Mouse (Mus musculus) neural tube, embryonic 14.5 days (tissue): ENCODE measurements around the gene Zfp867. TPM values are rescaled to one million over a fixed set of nuclear protein-coding genes. Genes with fewer than 3 reads are reported as not detected.
A peak's percentile ranks its signal among the peaks of the same experiment; 100 is the strongest.

Experiments
- ATAC-seq: fragments of 200-750 bp; cut with Nextera tagmentation; 2 replicates; pipeline ENCODE4 v1.8.0; 2017; ENCODE audit warnings: low read depth, mild to moderate bottlenecking, moderate TSS enrichment, moderate library complexity
- H3K27ac ChIP-seq: fragments of 300-500 bp; sonication (generic); 2 replicates; pipeline ENCODE4 v1.5.1; 2014; ENCODE audit warnings: low read depth, mild to moderate bottlenecking, control low read depth, low read length, moderate library complexity, mixed read lengths
- H3K27me3 ChIP-seq: fragments of 300-500 bp; sonication (generic); 2 replicates; pipeline ENCODE4 v1.6.1; 2014; ENCODE audit warnings: low read length; ENCODE audit not compliant: control insufficient read depth, insufficient read depth
- H3K36me3 ChIP-seq: fragments of 300-500 bp; sonication (generic); 2 replicates; pipeline ENCODE4 v1.6.1; 2014; ENCODE audit warnings: low read length, mixed read lengths; ENCODE audit not compliant: control insufficient read depth, insufficient read depth
- H3K4me1 ChIP-seq: fragments of 300-500 bp; sonication (generic); 2 replicates; pipeline ENCODE4 v1.6.1; 2014; ENCODE audit warnings: low read length; ENCODE audit not compliant: control insufficient read depth, insufficient read depth
- H3K4me2 ChIP-seq: fragments of 300-500 bp; sonication (generic); 2 replicates; pipeline ENCODE4 v1.6.1; 2014; ENCODE audit warnings: mild to moderate bottlenecking, low read depth, low read length, control low read depth
- H3K4me3 ChIP-seq: fragments of 300-500 bp; sonication (generic); 2 replicates; pipeline ENCODE4 v1.5.1; 2014; ENCODE audit warnings: low read depth, low read length, control low read depth, mixed read lengths
- H3K9ac ChIP-seq: fragments of 300-500 bp; sonication (generic); replicated peaks from 2 replicates; pipeline ENCODE4 v1.6.1; 2014; ENCODE audit warnings: low read depth, mild to moderate bottlenecking, control low read depth, low read length, mixed read lengths
- H3K9me3 ChIP-seq: fragments of 300-500 bp; sonication (generic); 2 replicates; pipeline ENCODE4 v1.6.1; 2016; ENCODE audit warnings: low read length; ENCODE audit not compliant: control insufficient read depth
- whole genome bisulfite sequencing: fragments of 180-500 bp; shearing (Covaris S2); extraction: QIAGEN DNeasy Blood & Tissue Kit; methylation state at CpG from one replicate; pipeline ENCODE4 v1.1.7; 2014; 5-methylcytosine and 5-hydroxymethylcytosine counted together
- polyA plus RNA-seq: library from polyadenylated mRNA; unstranded; fragments of >200 nt; fragmentation: Nextera tagmentation; extraction: Ambion mirVana; gene quantifications from 2 replicates; pipeline ENCODE4 v1.2.1, GENCODE M21; 2014

Gene Zfp867
- polyA plus RNA-seq, 1 experiment from 2014 or later, result 13.9 TPM

DNA sequence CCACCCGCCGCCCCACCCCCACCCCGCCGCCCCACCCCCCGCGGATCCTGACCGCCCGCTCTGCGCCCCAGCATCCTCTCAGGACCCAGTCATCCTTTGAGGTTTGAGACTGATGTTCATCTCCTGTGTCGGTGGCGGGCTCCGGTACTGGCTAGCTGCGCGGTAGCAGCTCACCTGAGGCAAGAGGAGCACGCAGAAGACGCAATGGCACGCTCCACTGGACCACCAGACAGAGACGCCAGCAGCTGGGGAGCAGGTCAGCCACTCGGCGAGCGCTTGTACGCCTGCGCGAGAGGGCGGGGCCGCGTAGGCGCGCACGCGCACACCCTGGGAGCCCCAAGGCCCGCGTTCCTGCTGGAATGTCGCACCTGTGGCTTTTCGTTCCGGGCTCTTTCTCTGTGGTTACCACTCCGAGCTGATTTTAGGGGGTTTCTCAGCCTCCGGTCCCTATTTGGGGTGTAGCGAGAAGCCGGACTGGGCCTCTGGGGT is 22.5 kb downstream of the Zfp867 start, which contains the start of gene Jmjd4:
TSS of gene Jmjd4 (plus strand) at position 305 of the 489 bp plus-strand sequence.
- Histone ChIP-seq H3K4me3 (peak within 1 kb of the TSS; percentile 85), H3K27me3 (no peaks in the 10 kb centered on the region), H3K4me2 (peak within 1 kb of the TSS; percentile 88), H3K9me3 (no peaks in the 10 kb centered on the region), H3K27ac (peak within 1 kb of the TSS; percentile 82), H3K36me3 (peaks cover 10% of the 10 kb centered on the region), H3K4me1 (peaks cover 19% of the 10 kb centered on the region; the same call in 1 of the 2 replicates), H3K9ac (peak within 1 kb of the TSS; percentile 62)
- peak; percentile 95 for ATAC-seq
- 1% methylated on average over 35 of the region's 40 CpGs for WGBS

DNA sequence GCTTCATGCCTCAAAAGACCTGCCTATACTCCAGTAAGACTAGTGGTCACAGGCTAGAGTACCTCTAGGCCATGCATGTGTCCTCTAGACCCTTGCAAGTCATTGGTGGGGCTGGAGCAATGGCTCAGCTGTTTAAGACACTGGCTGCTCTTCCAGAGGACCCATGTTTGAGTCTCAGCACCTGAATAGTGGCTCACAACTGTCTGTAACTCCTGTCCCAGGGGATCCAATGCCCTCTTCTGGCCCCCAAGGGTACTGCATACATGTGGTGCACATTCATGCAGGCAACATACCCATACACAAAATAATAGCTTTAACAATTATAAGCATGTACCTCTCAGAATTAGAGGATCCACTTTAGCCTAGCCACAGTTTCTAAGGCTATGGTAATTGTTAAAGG is 29.2 kb downstream of the Zfp867 start:
- Histone ChIP-seq H3K9ac (no peak overlapping the region), H3K4me3 (no peak overlapping the region), H3K27ac (no peak overlapping the region), H3K9me3 (no peaks in the 10 kb centered on the region), H3K4me2 (no peak overlapping the region), H3K27me3 (no peaks in the 10 kb centered on the region), H3K4me1 (0 out of 2 replicates have a peak, but pooled peaks cover under 1% of the 10 kb centered on the region), H3K36me3 (peaks cover 4% of the 10 kb centered on the region)
- no peak for ATAC-seq

DNA sequence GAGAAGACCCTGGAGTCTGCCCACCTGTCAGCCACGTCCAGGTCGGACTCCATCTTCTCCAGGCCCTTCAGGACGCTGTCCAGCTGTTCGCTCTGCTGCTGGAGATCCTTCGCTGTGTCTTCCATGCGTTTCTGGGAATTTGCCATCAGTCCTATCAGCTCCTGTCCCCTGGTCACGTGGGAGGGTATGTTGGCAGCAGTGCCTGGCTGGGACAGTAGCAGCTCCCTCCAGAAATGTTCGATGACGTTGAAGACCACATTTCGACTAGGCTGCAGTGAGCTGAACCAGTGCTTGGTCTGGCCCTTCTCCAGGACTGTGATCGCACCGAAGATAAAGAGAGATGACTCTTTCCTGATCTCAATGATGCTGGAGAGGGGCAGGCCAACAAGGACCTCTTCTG is 34.3 kb downstream of the Zfp867 start:
- Histone ChIP-seq H3K9me3 (no peaks in the 10 kb centered on the region; the same call in 1 of the 2 replicates), H3K27me3 (no peaks in the 10 kb centered on the region), H3K27ac (no peak overlapping the region), H3K36me3 (peaks cover 22% of the 10 kb centered on the region), H3K4me1 (no peaks in the 10 kb centered on the region), H3K4me3 (no peak overlapping the region), H3K9ac (no peak overlapping the region), H3K4me2 (no peak overlapping the region)
- no peak for ATAC-seq
- WGBS, result 96% methylated on average over 12 of the region's 12 CpGs

DNA sequence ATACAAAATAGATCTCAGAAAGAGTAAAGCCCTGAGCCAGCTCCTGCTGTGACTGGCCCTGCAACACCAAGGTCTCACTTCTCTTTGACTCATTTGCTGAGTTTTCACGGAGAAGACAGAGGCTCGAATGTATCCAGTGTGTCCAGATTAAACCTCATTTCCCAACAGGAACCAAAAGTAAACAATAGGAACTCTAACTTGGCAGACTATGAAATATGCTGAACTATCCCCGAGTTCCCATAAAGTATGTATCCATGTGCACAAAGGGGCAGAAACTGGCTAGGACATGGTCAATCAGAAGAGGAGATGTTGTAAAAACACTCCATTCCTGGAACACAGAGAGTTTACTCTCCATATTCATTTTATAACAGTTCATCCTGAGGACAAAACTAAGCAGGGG is 40.0 kb downstream of the Zfp867 start:
- ATAC-seq, result no peak
- peaks cover 19% of the 10 kb centered on the region for H3K36me3 ChIP-seq

DNA sequence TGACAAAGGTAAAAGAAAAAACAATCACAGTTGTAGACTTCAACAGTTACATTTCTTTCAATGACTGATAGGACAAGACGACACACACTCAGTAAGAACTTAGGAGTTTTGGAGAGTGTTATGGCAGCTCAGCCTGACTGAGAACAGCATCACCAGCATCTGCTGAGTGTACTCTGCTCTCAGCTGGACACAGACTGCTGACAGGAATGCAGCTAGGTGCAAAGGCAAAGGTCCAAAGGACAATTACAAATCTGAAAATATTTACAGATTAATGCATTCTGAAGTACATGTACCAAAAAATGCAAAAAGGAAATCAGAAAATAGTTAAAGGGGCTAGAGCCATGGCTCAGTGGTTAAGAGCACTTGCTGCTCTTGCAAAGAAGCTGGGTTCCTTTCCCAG is 42.3 kb downstream of the Zfp867 start:
- 80% methylated on average over 1 of the region's 1 CpGs for WGBS
- ATAC-seq, result no peak
- H3K9me3 ChIP-seq, result no peaks in the 10 kb centered on the region

More for the DNA sequence above, 40.0 kb downstream of the Zfp867 start:
- no peak overlapping the region for H3K27ac ChIP-seq
- H3K4me2 ChIP-seq, result no peak overlapping the region
- 68% methylated on average over 3 of the region's 3 CpGs for WGBS
- no peaks in the 10 kb centered on the region for H3K27me3 ChIP-seq
- H3K9me3 ChIP-seq, result no peaks in the 10 kb centered on the region; the same call in 1 of the 2 replicates
- no peak overlapping the region for H3K9ac ChIP-seq
- no peaks in the 10 kb centered on the region for H3K4me1 ChIP-seq
- H3K4me3 ChIP-seq, result no peak overlapping the region

DNA sequence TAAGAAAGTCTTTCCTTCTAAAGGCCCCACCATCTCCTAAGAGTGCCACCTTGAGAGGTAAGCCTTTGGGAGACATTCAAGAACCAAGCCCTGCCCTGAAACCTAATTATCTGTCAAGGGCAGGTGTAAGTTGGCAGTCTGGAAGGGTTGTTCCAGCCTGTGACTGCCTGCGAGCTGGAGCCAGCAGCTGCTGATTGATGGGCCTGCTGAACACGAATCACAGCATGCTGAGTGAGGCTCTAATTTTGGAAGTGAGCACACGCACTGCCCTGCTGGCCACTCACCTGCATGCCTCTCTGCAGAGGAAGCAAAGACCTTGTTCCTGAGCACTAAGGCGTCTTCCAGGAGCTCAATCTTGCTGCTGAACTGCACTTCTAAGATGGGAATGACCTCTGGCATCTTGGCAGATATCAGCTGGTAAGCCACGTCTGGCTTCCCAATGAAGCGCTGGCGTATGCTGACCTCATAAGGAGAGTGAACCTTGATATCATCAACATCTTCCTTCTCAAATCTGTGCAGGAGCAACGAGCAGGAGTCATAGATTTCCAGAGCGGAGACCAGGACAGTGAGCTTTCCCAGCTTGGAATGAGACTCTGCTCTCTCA is 44.1 kb downstream of the Zfp867 start:
- Histone ChIP-seq H3K9me3 (no peaks in the 10 kb centered on the region), H3K27me3 (no peaks in the 10 kb centered on the region), H3K4me2 (no peak overlapping the region), H3K9ac (no peak overlapping the region), H3K4me1 (0 out of 2 replicates have a peak, but pooled peaks cover 2% of the 10 kb centered on the region), H3K4me3 (no peak overlapping the region), H3K36me3 (peaks cover 34% of the 10 kb centered on the region), H3K27ac (no peak overlapping the region)
- 88% methylated on average over 9 of the region's 9 CpGs for WGBS
- no peak for ATAC-seq

More for the DNA sequence above, 42.3 kb downstream of the Zfp867 start:
- no peak overlapping the region for H3K4me2 ChIP-seq
- H3K36me3 ChIP-seq, result peaks cover 28% of the 10 kb centered on the region
- no peak overlapping the region for H3K4me3 ChIP-seq
- H3K27me3 ChIP-seq, result no peaks in the 10 kb centered on the region
- H3K4me1 ChIP-seq, result 0 out of 2 replicates have a peak, but pooled peaks cover 2% of the 10 kb centered on the region
- no peak overlapping the region for H3K9ac ChIP-seq
- H3K27ac ChIP-seq, result no peak overlapping the region

DNA sequence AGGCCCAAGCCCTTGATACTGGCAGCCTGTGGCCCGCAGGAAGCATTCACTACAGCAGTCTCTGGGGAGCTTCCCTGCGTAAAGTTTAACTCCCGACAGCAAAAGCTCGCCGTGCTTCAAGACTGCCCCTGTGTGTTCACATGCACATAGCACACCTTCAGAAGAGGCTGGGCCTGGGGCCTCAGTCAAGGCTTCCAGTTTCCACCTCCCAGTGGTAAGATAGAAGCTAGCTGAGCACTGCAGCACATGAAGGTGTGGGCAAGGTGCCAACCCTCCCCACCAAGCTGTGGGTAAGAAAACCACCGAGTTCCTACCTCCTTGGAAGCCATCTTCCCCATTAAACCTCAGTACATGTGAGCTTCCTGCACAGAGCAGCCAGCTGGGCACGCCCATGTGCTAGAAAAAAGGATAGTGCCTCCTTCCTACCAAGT is 46.6 kb downstream of the Zfp867 start:
- no peak overlapping the region for H3K27ac ChIP-seq
- H3K4me3 ChIP-seq, result no peak overlapping the region
- no peaks in the 10 kb centered on the region for H3K9me3 ChIP-seq
- H3K4me1 ChIP-seq, result 0 out of 2 replicates have a peak, but pooled peaks cover 2% of the 10 kb centered on the region
- H3K9ac ChIP-seq, result no peak overlapping the region
- peaks cover 34% of the 10 kb centered on the region for H3K36me3 ChIP-seq
- H3K27me3 ChIP-seq, result no peaks in the 10 kb centered on the region
- 61% methylated on average over 7 of the region's 7 CpGs for WGBS
- ATAC-seq, result no peak
- no peak overlapping the region for H3K4me2 ChIP-seq

DNA sequence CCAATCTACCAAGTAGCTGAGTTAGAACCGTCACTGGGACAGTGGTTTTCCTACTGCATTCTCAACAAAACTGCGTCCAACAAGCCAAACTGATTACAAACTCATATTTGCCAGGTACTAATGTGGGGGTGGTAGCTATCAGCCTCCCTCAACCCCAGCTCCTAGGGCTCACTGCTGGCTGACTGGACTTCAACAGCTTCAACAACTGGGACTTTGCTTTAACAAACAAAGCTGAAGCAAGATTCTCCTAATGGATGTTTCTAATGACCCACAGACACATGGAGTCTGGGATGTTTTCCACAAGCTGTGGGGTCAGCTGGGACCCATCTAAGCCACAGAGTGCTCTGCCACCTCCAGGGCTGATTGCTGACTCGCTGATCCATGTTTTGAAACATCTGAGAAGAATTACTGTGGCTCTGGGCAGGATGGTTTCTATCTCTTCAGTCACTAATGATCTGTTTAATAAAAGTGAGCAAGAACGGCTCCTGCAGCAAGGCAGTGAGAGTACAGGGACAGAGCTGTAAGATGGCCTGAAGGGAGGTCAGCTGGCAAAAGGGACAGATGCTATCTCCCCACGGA is 49.2 kb downstream of the Zfp867 start:
- H3K36me3 ChIP-seq, result peaks cover 47% of the 10 kb centered on the region
- no peaks in the 10 kb centered on the region for H3K9me3 ChIP-seq
- no peak overlapping the region for H3K4me2 ChIP-seq
- no peak overlapping the region for H3K27ac ChIP-seq
- ATAC-seq, result no peak
- no peaks in the 10 kb centered on the region for H3K27me3 ChIP-seq
- H3K9ac ChIP-seq, result no peak overlapping the region
- H3K4me3 ChIP-seq, result no peak overlapping the region
- H3K4me1 ChIP-seq, result 0 out of 2 replicates have a peak, but pooled peaks cover 2% of the 10 kb centered on the region
- 73% methylated on average over 5 of the region's 5 CpGs for WGBS

DNA sequence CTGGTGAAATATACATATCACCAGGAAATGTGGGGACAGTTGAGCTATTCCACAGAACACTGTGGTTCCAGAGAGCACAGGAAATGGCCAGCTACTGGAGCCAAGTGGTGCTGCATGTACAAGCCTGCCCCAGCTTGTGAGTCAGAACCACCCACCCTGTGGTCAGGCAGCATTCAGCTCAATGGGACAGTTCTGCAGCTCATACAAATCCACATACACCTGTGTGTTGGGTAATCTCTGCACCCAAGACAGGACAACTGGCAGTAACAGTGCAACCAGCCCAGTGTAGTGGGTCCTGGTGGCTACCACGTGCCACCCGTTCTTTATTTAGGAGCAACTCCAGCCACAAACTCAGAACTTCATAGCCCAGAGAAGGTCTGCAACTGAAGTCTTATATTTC is 50.3 kb downstream of the Zfp867 start:
- Histone ChIP-seq H3K27ac (no peak overlapping the region), H3K9me3 (no peaks in the 10 kb centered on the region), H3K27me3 (no peaks in the 10 kb centered on the region), H3K4me2 (no peak overlapping the region), H3K4me1 (0 out of 2 replicates have a peak, but pooled peaks cover 2% of the 10 kb centered on the region), H3K36me3 (peaks cover 42% of the 10 kb centered on the region), H3K9ac (no peak overlapping the region), H3K4me3 (no peak overlapping the region)
- WGBS, result 95% methylated on average over 2 of the region's 2 CpGs
- ATAC-seq, result no peak
